Mouse (Mus musculus) heart, embryonic 12.5 days (tissue): ENCODE results near the gene Sema3g. TPM values are rescaled to one million over a fixed set of nuclear protein-coding genes. Genes with fewer than 3 reads are reported as not detected.

ENCODE experiments used
- polyA plus RNA-seq: library from polyadenylated mRNA; unstranded; fragments of >200 nt; fragmentation: Nextera tagmentation; extraction: Ambion mirVana; gene quantifications from 2 replicates; pipeline ENCODE4 v1.2.1, GENCODE M21; 2016

Sema3g gene
- polyA plus RNA-seq, 1 experiment from 2014 or later = 0.34 TPM

Other genes starting within 250 kb of the Sema3g start
- gene Glt8d1, start 216.5 kb upstream of the Sema3g start, polyA plus RNA-seq = 55.8 and 57.1 TPM in 2 replicates
- 368 and 374 TPM in 2 replicates for gene Spcs1, start 216.2 kb upstream of the Sema3g start, polyA plus RNA-seq
- 124 and 134 TPM in 2 replicates for gene Pbrm1, start 198.7 kb upstream of the Sema3g start, polyA plus RNA-seq
- gene Gnl3, start 198.7 kb upstream of the Sema3g start, polyA plus RNA-seq = 75.3 and 79.5 TPM in 2 replicates
- 62.6 and 68.6 TPM in 2 replicates for gene Smim4, start 88.9 kb upstream of the Sema3g start, polyA plus RNA-seq
- 343 and 346 TPM in 2 replicates for gene Nt5dc2, start 86.8 kb upstream of the Sema3g start, polyA plus RNA-seq
- gene Stab1, start 49.2 kb upstream of the Sema3g start, polyA plus RNA-seq = 48.3 and 56.7 TPM in 2 replicates
- 3,183 and 3,245 TPM in 2 replicates for gene Tnnc1, start 9.5 kb upstream of the Sema3g start, polyA plus RNA-seq
- 446 and 471 TPM in 2 replicates for gene Nisch, start 914 bp upstream of the Sema3g start, polyA plus RNA-seq
- gene Phf7, start 33.5 kb downstream of the Sema3g start, polyA plus RNA-seq = 8.1 and 11.6 TPM in 2 replicates
- gene Bap1, start 33.6 kb downstream of the Sema3g start, polyA plus RNA-seq = 59.7 and 65.0 TPM in 2 replicates
- 1.3 and 1.5 TPM in 2 replicates for gene Dnah1, start 106.0 kb downstream of the Sema3g start, polyA plus RNA-seq
- gene Capn7, start 118.8 kb downstream of the Sema3g start, polyA plus RNA-seq = 42.7 and 42.9 TPM in 2 replicates
- gene Sh3bp5, start 218.2 kb downstream of the Sema3g start, polyA plus RNA-seq = 29.9 and 30.2 TPM in 2 replicates